In genomic region chr17:78794390-78794789, GRCm38 (mm10) we compare ENCODE assay signal across 20 mouse cellular contexts. TPM values are rescaled to one million over a fixed set of nuclear protein-coding genes. Genes with fewer than 3 reads are reported as not detected.
DNase-seq lines count a peak whose midpoint lies in the region; ATAC-seq and TF ChIP-seq lines count a peak whose summit lies in the region.
"Had no signal": no experiment of that assay in that cellular context is flagged by ENCODE, and none has a peak within 500 bp of the region (broad histone marks: within the 10 kb centered on the region; RNA-seq: fewer than 3 reads in every experiment).

No protein-coding gene starts in this region.

- no peaks in the 10 kb centered on the region for H3K9me3 ChIP-seq in heart, postnatal 0 days (replicated peaks; ENCODE audit: control insufficient read depth, low read length)
- H3K9me3 ChIP-seq in liver, embryonic 12.5 days (replicated peaks): no peaks in the 10 kb centered on the region
- H3K9me3 ChIP-seq: embryonic facial prominence, embryonic 13.5 days; forebrain, embryonic 13.5 days; heart, embryonic 15.5 days; hindbrain, embryonic 15.5 days had no signal

- TF ChIP-seq EP300 in heart, postnatal 0 days (IDR thresholded peaks at IDR 0.05; ENCODE audit: low read depth): no peak

- no peak overlapping the region for H3K4me3 ChIP-seq in heart, postnatal 0 days (ENCODE audit: low read depth, low read length)
- no peak overlapping the region for H3K4me3 ChIP-seq in liver, embryonic 12.5 days
- H3K4me3 ChIP-seq: embryonic facial prominence, embryonic 13.5 days; forebrain, embryonic 13.5 days; heart, embryonic 15.5 days; hindbrain, embryonic 15.5 days had no signal

- no peak for ATAC-seq in heart, postnatal 0 days (ENCODE audit: insufficient read depth, low read depth)
- ATAC-seq in liver, embryonic 12.5 days: peak; percentile 62; the same call in 1 of the 2 replicates
- peak; percentile 92 for ATAC-seq in megakaryocyte-erythroid progenitor cell, adult 5-6 weeks (replicated peaks; ENCODE audit: low FRiP score, low TSS enrichment, poor library complexity, severe bottlenecking)
- no peak for ATAC-seq in frontal cortex, adult (ENCODE audit: low TSS enrichment)
- ATAC-seq: forebrain, embryonic 13.5 days; forebrain, postnatal 0 days; intestine, embryonic 16.5 days had no signal

- H3K4me2 ChIP-seq in heart, postnatal 0 days (ENCODE audit: low read depth, low read length): no peak overlapping the region
- H3K4me2 ChIP-seq in liver, embryonic 12.5 days: no peak overlapping the region
- H3K4me2 ChIP-seq: embryonic facial prominence, embryonic 13.5 days; forebrain, embryonic 13.5 days; heart, embryonic 11.5 days; heart, embryonic 15.5 days; hindbrain, embryonic 15.5 days had no signal

- peak overlapping the region; percentile 34; the same call in 1 of the 2 replicates for H3K27ac ChIP-seq in heart, postnatal 0 days (ENCODE audit: low read depth)
- no peak overlapping the region for H3K27ac ChIP-seq in liver, embryonic 12.5 days
- H3K27ac ChIP-seq: embryonic facial prominence, embryonic 13.5 days; forebrain, embryonic 13.5 days; hindbrain, embryonic 15.5 days had no signal

- no peak for DNase-seq in heart, postnatal 0 days (ENCODE audit: low spot score)
- no peak for DNase-seq in heart, postnatal 10 days
- peak; percentile 64 for DNase-seq in NIH3T3 (ENCODE audit: low read depth)
- DNase-seq in lung, postnatal 4 days: no peak
- DNase-seq in testis, postnatal 10 days (ENCODE audit: low spot score): no peak
- DNase-seq: adrenal gland, postnatal 25 days; cerebellum, adult 2 months; cerebellum, postnatal 25 days; forebrain, postnatal 0 days; gastrocnemius, postnatal 36 days; heart, postnatal 36 days had no signal

- peaks cover 43% of the 10 kb centered on the region for H3K36me3 ChIP-seq in heart, postnatal 0 days (replicated peaks; ENCODE audit: control insufficient read depth, insufficient read depth, low read length)
- peaks cover 39% of the 10 kb centered on the region for H3K36me3 ChIP-seq in liver, embryonic 12.5 days

- 63% methylated on average over 5 of the region's 5 CpGs for WGBS in heart, postnatal 0 days
- WGBS in liver, embryonic 12.5 days (ENCODE audit: insufficient replicate concordance): 47% methylated on average over 5 of the region's 5 CpGs

- TF ChIP-seq CTCF in heart, postnatal 0 days (IDR thresholded peaks at IDR 0.05; ENCODE audit: low read depth): no peak

- H3K9ac ChIP-seq in heart, postnatal 0 days (replicated peaks; ENCODE audit: low read depth, low read length): no peak overlapping the region
- H3K9ac ChIP-seq in liver, embryonic 12.5 days: no peak overlapping the region
- H3K9ac ChIP-seq: embryonic facial prominence, embryonic 13.5 days; forebrain, embryonic 13.5 days; forebrain, postnatal 0 days; heart, embryonic 15.5 days; hindbrain, embryonic 15.5 days had no signal

- peaks cover 23% of the 10 kb centered on the region for H3K4me1 ChIP-seq in heart, postnatal 0 days (ENCODE audit: control insufficient read depth, insufficient read depth)
- H3K4me1 ChIP-seq in liver, embryonic 12.5 days: peaks cover 5% of the 10 kb centered on the region; the same call in 1 of the 2 replicates
- H3K4me1 ChIP-seq: embryonic facial prominence, embryonic 13.5 days; forebrain, embryonic 13.5 days; hindbrain, embryonic 15.5 days had no signal

- H3K27me3 ChIP-seq in heart, postnatal 0 days (ENCODE audit: control insufficient read depth, insufficient read depth, low read length): no peaks in the 10 kb centered on the region
- no peaks in the 10 kb centered on the region for H3K27me3 ChIP-seq in liver, embryonic 12.5 days (replicated peaks)
- H3K27me3 ChIP-seq: embryonic facial prominence, embryonic 13.5 days; forebrain, embryonic 13.5 days; heart, embryonic 15.5 days; hindbrain, embryonic 15.5 days had no signal

- intact Hi-C loops in heart, postnatal 10 days (cut with DNase I): no loop called here

RNA-seq across cellular contexts. Expression of gene Heatr5b, which starts 40.8 kb away (rescaled TPM):
- total RNA-seq in heart, postnatal 0 days (2014; rRNA removed; ENCODE audit: low replicate concordance): 38.6 and 56.7 TPM in 2 replicates
- polyA plus RNA-seq in heart, postnatal 0 days (2015; fragmentation: Nextera tagmentation; extraction: Ambion mirVana): 13.8 and 16.3 TPM in 2 replicates
- total RNA-seq in heart, postnatal 10 days (2021): 10 to 100 TPM; 31.7 to 35.5 TPM
- polyA plus RNA-seq in liver, embryonic 12.5 days (2016; fragmentation: Nextera tagmentation; extraction: Ambion mirVana): 6.8 and 7.6 TPM in 2 replicates
- 25.4 TPM in 2 replicates for total RNA-seq in megakaryocyte-erythroid progenitor cell, adult 5-6 weeks (2014; fragmentation: Nextera tagmentation)
- total RNA-seq in megakaryocyte-erythroid progenitor cell, adult 5-6 weeks (2017): 13.8 and 18.5 TPM in 2 replicates

RNA-seq across cellular contexts. Expression of gene Gpatch11, which starts 41.0 kb away (rescaled TPM):
- 3.8 and 4.6 TPM in 2 replicates for total RNA-seq in heart, postnatal 0 days (2014; rRNA removed; ENCODE audit: low replicate concordance)
- 43.7 and 45.0 TPM in 2 replicates for polyA plus RNA-seq in heart, postnatal 0 days (2015; fragmentation: Nextera tagmentation; extraction: Ambion mirVana)
- 10 to 100 TPM; 25.9 to 30.0 TPM for total RNA-seq in heart, postnatal 10 days (2021)
- 20.3 and 20.8 TPM in 2 replicates for polyA plus RNA-seq in liver, embryonic 12.5 days (2016; fragmentation: Nextera tagmentation; extraction: Ambion mirVana)
- 5.2 and 10.2 TPM in 2 replicates for total RNA-seq in megakaryocyte-erythroid progenitor cell, adult 5-6 weeks (2014; fragmentation: Nextera tagmentation)
- 14.0 and 28.0 TPM in 2 replicates for total RNA-seq in megakaryocyte-erythroid progenitor cell, adult 5-6 weeks (2017)

RNA-seq across cellular contexts. Expression of gene Strn, which starts 57.4 kb away (rescaled TPM):
- total RNA-seq in heart, postnatal 0 days (2014; rRNA removed; ENCODE audit: low replicate concordance): 29.1 and 44.3 TPM in 2 replicates
- polyA plus RNA-seq in heart, postnatal 0 days (2015; fragmentation: Nextera tagmentation; extraction: Ambion mirVana): 8.0 and 8.2 TPM in 2 replicates
- total RNA-seq in heart, postnatal 10 days (2021): 10 to 100 TPM; 40.1 to 42.4 TPM
- polyA plus RNA-seq in liver, embryonic 12.5 days (2016; fragmentation: Nextera tagmentation; extraction: Ambion mirVana): 4.7 and 4.8 TPM in 2 replicates
- total RNA-seq in megakaryocyte-erythroid progenitor cell, adult 5-6 weeks (2014; fragmentation: Nextera tagmentation): 13.7 and 15.9 TPM in 2 replicates
- 19.6 and 28.1 TPM in 2 replicates for total RNA-seq in megakaryocyte-erythroid progenitor cell, adult 5-6 weeks (2017)

Comparison
In these comparisons a context has a peak if more than half of its experiments do, and no peak if none do; other contexts are left out.
1. ATAC-seq: peak in liver, embryonic 12.5 days (single experiment) and megakaryocyte-erythroid progenitor cell, adult 5-6 weeks (single experiment); none in heart, postnatal 0 days (single experiment) and frontal cortex, adult (single experiment).